Mouse (Mus musculus): ENCODE measurements around the gene Fam71d. TPM values are rescaled to one million over a fixed set of nuclear protein-coding genes. Genes with fewer than 3 reads are reported as not detected.

Fam71d gene
- total RNA-seq (2021): 1 to 10 TPM in 1 of 2 experiments, under 1 TPM in 1; 0.54 to 2.3 TPM

DNA sequence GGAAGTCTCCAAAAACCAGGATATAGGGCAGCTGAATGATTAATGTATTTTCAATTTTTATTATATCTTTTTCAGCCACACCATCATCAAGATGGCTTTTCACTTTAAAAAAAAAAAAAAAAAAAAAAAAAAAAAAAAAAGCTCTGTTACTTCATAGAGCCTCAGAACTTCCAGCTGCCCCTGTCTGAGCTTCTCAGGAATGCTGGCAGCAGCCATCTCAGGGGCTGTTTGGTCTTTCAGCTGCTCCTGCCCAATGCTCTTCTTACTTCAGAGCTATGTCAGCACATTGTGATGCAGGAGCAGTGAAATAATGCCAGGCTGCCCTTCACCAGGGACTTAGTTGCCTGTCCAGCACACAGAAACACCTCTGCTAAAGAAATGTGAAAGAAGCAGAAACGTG, at the start of gene Fam71d:
TSS of gene Fam71d (plus strand) at position 211 of the 400 bp plus-strand sequence.
- no peak for DNase-seq
- intact Hi-C loops (cut with DNase I): no loop called here

DNA sequence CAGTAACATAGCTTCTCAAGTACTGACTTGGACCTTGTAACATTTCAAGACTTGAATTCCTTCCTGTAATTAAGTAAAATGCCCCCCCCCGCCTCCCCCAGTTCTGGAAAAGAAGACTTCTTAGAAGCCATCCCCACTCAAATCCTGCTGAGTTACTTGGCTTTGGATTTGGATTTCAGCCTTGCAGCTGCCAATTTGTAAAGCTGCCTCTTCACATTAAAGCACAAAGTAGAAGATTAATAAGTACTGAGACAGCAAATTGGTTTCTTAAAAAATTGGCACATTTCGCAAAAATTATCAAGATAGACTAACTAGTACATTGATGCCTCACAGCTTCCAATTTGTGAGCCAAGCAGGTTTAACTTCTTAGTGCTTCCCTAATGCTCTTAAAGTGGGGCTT, 47.6 kb upstream of the Fam71d start:
- intact Hi-C loops (cut with DNase I): no loop called here
- DNase-seq: peak; percentile 1

DNA sequence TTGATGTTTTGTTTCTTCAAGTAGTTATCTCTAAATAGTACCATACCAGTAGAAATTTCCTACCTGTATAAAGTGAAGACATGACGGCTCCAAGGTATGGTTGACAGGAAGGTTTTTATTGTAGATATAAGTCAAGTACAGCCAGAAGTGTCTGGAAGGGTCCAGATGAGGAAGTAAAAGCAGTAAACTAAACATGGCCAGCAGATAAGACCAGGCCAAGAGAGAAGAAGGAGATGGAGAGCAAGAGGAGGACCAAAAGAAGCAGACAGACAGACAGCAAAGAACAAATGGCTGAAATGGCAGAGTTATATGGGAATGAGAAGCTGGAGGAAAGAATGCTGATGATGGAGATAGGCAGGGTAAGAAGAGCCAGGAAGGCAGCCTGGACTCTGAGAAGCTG, 46.1 kb upstream of the Fam71d start:
- no peak for DNase-seq
- intact Hi-C loops (cut with DNase I): no loop called here

DNA sequence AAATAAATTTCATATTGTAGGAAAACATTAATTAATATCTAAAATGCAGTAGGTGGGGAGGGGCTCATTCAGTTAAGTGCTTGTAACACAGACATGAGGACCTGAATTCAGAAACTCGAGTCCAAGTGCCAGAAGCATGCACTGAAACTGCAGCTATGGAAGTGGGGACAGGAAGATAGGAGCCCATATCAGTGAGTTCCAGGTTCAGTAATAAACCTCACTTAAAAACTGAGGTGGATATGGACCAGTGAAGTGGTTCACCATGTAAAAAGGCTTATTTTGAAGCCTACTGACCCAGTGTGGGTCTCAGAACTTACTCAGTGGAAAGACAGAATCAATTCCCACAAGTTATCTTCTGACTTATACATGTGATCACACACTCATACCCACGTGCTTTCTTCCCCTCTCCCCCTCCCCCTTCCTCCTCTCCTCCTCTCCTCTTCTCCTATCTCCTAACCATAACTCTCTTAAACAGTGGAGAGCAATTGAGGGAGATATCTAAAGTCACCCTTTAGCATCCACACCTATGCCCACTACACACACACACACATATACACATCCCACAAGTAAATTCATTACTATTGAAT, 31.5 kb upstream of the Fam71d start:
- intact Hi-C loops (cut with DNase I): no loop called here
- DNase-seq: no peak

DNA sequence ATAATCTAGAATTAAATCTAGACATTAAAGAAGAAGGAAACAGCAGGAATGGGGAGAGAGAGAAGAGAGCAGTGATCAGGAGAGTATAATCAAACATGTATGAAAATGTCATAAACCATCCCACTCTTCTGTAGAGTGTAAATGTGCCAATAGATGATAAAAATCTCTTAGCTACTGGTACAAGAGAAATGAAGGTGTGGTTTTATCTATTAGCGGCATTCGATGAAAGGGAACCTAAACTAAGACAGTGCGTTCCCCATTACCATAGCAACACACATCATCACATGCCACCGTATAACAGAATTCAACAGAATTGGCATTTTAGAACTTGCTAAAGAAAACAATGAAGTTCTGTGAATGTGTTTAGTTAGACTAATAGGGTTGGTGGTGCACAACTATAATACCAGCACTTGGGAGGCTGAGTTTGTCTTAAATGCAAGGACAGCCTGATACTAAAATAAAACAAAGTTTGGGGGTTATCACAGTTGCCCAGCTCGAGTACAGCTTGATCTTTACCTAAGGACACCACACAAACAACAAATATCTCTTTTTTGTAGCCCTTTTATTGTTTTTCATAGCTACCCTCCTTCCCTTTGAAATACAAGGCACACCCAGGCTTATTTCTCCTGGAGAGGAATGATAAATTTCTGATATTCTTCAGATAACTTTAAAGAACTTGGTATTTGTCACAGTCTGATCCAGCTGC, 13.1 kb upstream of the Fam71d start:
- intact Hi-C loops (cut with DNase I): no loop called here

DNA sequence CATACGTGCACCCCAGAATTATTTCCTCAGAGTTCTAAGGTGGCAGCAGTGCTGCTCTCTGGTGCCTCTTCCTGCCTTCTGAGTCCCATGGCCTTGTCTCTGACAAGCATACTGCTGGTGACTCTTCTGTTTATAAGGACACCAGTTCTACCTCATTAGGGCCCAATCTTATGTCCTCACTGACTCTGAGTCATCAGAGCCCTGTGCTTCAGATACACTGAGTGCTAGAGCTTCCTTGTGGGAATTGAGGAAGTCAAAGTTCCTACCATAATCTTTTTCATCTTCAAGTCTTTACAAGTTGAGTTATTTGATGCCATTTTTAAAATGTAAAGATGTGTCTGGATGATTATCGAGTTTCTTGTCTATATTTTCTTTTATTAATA, 12.5 kb upstream of the Fam71d start:
- intact Hi-C loops (cut with DNase I): no loop called here
- no peak for DNase-seq

More for the DNA sequence above, 13.1 kb upstream of the Fam71d start:
- no peak for DNase-seq

DNA sequence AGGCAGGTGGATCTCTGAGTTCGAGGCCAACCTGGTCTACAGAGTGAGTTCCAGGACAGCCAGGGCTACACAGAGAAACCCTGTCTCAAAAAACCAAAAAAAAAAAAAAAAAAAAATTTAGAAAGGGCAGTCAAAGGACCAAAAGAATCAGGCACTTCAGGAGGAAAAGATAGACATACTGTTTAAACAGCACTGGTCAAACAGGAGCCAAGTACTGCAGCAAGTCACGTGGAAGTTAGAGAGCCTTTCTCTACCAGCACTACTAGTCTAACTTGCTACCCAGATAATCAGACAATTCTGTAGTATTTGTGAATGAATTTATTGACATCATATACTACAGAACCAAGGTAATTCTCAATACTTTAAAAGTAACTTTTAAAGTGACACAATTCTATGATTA, 10.3 kb upstream of the Fam71d start:
- no peak for DNase-seq
- intact Hi-C loops (cut with DNase I): no loop called here

DNA sequence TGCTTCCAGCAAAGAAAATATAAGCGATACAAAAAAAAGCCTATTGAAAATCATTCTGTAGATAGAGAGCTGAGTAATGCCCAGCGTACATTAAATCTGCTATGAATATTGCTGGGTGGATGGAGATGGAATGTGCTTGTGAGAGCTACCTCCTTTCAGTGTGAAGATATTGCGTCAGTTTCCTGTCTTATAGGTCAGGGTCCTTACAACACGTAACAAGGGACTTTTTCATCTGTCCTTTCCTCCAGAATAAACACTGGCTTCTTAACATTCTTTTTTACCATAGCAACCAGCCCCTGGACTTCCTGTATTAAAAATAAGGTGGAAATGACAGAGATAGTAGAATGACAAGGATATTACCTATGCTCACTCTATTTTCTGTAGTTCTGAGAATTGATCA, 9.1 kb upstream of the Fam71d start:
- no peak for DNase-seq
- intact Hi-C loops (cut with DNase I): no loop called here

DNA sequence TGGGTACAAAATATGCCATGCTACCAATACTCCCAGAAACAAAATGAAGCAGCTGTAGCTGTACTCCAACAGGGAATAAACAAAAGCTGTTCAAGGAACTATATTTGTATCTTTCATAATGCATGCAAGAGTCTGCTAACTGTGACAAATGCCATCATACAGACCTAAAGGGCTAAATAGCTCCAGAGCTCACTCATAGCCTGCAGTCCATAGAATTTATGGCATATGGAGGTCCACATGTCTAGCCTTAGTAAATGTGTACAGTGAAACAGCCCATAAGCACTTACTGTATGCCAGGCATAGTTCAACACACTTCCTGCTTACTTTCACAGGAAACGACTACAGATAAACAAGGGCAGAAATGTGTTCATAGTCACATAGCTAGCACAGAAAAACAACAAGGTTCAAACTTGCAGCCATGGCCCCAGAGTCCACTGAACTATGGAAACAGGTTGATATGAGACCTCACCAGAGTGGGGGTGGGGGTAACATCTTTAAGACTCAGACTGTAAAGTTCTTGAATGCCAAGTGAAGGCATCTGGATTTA, 5.6 kb upstream of the Fam71d start:
- DNase-seq: no peak
- intact Hi-C loops (cut with DNase I): no loop called here

DNA sequence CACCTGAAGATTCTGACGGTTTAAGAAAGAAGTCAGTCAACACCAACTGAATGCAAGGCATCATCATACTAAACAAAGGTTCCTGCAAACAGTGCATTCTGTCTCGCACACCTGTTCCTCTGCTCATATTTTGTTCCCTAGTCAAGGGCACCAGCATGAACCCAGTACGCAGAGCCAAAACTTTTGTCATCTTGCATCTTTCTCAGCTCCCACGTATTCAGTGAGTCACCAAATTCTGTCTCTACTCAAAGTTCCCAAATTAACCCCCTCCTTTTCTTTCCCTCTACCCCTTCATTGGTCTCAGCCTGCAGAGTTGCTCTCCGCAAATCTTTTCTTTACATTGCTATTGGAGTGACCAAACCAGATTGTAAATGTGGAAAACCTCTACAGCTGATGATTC, 2.5 kb upstream of the Fam71d start:
- intact Hi-C loops (cut with DNase I): no loop called here
- no peak for DNase-seq

DNA sequence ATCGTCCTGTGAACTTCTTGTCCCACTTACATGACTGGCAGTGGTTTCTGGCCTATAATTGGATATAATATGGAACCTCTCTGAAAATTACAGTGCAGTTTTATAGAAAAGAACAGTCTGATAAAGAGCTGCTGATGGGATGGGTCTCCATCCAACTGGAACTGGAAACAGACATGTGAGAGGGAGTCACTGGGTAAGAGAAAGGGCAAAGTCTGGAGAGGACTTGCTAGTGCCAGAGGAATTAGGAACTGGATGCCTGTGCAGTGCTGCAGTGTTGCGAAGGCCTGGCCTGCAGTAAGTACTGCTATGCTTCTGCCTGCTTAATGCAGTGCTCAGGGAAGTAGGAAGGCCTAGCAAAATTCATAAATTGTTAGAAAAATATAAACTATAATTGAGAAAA, 1.9 kb downstream of the Fam71d start:
- DNase-seq: no peak
- intact Hi-C loops (cut with DNase I): no loop called here

DNA sequence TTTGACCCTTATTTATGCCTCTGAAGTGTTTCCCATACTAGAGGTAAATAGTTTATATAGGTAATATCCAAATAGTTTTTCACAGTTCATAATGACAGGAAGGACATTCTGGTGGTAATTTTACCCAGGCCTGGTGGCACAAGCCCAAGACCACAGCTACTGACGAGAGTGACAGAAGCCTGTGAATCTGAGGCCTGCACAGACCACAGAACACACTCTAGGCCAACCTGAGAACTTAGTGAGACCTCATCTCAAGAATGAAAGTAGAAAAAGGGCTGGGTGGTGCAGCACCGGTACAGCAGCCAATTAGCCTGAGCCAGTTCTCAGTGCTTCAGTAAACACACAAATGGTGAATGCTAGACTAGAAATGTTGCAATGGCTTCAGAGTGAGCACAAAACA, 26.4 kb downstream of the Fam71d start:
- no peak for DNase-seq
- intact Hi-C loops (cut with DNase I): no loop called here

DNA sequence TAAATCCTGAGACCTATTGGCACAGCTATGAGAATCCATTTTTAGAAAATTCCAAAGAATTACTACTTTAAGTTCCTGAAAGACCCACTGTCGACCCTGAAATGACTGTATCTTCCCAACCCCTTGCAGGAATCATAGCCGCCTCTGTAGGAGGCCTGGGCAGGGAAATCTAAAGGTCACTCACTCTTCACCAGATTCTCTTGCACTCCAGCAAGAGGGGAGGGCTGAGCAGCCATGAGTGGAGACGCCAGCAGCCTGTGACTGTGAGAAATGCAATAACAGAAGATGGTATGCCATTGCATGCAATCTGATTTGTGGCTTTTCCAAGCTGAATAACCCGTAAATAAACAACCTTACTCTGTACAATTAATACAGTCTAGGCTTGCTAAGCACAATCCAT, 36.4 kb downstream of the Fam71d start:
- DNase-seq: no peak

DNA sequence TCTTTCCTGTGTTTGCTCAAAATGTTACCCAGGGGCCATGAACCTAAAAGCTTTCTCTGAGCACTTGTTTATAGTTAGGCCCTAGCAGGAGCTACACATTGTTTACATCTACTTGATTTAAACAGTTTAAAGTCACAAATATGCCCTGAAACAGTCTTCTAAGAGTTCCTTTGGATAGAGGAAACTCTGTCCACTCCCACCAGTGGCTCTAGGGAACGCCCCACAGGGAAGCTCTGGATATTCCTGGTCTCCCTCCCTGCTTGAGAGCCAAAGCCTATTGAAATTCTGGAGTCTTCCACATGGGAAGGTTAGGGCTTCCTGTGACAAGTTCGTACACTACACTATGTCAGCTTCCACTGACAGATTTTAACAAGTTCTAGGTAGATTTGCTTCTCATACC, 48.3 kb downstream of the Fam71d start:
- no peak for DNase-seq
- intact Hi-C loops (cut with DNase I): no loop called here

More for the DNA sequence above, 36.4 kb downstream of the Fam71d start:
- intact Hi-C loops (cut with DNase I): no loop called here

DNA sequence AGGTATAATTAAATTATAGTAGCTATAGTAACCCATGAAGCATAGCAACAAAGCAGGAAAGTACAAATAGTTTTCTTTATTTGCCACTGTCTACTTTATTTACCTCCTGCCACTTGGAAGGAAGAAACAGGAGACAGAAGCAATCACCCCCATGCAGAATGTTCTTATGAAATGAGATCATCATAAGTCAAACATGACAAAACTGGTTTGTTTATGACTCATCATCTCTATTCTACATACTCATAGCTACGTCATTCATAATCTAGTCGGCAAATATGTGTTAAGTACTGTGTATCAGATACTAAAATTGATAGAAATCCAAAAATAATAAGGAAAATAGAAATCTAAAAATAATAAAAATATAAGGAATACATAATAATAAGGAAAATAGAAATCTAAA, 49.0 kb downstream of the Fam71d start:
- intact Hi-C loops (cut with DNase I): no loop called here
- DNase-seq: no peak

DNA sequence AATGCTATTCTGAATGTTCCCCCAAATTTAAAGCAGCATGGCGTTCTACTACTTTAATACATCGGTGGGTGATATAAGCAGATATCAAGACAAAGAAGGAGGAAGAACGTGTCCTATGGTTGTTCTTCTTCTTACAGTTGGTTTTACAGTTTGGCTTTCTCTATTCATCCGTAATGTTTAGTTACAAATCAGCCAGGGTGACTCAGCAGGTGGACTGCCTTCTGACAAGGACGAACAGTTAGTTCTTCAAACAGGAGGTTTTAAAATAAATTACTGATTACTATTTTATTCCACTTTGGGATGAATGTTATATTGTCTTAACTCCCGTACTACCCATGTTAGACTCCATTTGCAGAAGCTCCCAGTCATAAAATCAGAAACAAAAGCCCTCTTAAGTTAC, 54.9 kb downstream of the Fam71d start:
- intact Hi-C loops (cut with DNase I): no loop called here
- DNase-seq: no peak

DNA sequence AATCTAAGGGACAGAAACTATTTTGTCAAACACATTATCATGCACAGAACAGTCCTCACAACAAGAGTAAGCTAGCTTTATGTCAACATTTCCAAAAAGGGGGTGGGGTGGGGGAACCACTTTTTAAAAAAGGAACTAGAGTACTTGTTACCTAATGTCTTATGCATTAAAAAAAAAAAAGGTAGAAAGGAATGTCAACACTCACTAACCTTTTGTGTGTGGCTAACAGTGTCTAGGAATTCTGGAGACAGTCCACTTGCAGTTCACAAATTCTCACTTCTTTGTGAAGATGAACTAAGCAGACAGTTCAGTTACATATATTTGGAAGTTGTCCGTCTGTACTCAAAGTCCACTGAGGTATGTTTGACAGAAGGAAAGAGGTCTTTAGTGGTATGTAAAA, 56.1 kb downstream of the Fam71d start:
- no peak for DNase-seq
- intact Hi-C loops (cut with DNase I): no loop called here

DNA sequence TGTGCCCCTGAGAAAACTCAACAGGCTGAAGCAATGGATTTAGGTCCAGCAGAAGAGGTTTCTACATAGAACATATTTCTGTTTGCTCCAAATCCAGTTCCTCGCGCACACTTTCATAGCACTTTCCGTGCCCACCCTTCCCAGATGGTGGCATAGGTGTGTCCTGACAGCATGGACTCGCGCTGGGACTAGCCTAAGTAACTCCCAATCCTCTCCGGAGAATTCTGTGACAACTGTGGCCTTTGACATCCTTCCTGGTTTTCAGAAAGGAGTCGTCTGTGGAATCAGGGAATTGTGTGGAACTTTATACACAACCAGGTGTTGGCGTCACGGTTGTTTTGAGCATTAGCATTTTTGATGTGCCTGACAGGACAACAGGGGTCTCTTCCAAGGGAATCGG, 56.8 kb downstream of the Fam71d start:
- DNase-seq: peak; percentile 9
- intact Hi-C loops (cut with DNase I): no loop called here

DNA sequence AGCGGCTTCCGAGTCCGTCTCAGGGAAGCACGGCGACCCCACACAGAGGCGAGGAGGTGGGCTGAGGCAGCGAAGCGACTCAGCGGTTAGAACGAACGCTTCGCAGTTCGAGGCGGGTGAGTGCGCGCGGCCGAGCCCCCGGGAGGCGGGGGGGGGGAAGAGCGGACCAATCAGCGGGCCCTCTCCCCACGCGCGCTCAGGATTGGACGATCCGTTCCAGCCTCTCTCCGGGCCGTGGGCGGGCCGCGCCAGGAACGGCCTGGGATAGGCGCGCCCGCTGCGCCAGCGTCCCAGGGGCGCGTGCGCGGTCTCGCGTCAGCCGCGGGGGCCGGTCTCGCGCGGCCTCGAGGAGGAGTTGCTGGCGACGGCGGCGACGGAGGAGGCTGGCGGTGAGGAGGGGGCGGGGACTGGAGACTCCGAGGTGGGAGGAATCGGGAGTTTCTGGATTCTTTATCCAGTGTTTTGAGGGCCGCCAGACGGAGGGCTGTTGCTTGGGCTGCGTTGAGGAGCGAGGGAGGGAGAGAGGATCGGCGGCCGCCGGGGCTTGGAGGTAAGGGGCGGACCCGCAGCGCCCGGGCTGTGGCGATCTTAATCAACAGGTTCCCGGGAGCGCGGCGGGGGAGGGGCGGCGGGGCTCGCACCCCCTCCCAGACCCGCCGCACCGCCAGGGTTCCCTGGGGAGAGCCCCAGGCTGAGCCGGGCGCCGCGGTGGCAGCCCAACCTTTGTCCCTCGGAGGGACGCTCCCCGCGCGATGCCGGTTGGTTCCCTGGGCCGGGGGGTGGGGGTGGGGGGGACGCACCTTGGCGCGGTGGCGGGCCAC, 57.4 kb downstream of the Fam71d start, which contains the start of gene Mpp5:
TSS of gene Mpp5 (plus strand) at position 351 of the 821 bp plus-strand sequence.
- DNase-seq: peak; percentile 97
- intact Hi-C loops (cut with DNase I): no loop called here

DNA sequence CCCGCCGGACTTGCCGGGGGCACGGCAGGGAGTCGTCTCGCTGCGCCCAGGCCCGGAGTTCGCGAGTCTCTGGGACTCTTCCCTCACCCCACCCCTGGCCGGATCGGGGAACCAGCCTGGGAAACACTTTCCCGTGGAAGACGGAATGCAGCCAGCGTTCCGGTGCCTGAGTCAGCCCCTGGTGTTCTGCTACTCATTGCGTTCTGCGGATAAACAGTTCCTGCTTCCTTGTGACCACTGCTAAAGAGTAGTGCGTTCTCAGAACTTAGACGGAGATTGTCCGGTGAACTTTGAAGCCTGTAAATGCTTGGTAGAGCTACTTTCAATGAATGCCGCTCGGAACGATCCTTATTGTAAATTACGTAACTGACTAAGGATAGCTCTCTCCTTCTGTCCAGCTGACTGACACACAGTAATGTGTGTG, 58.1 kb downstream of the Fam71d start:
- intact Hi-C loops (cut with DNase I): no loop called here
- peak; percentile 35 for DNase-seq

DNA sequence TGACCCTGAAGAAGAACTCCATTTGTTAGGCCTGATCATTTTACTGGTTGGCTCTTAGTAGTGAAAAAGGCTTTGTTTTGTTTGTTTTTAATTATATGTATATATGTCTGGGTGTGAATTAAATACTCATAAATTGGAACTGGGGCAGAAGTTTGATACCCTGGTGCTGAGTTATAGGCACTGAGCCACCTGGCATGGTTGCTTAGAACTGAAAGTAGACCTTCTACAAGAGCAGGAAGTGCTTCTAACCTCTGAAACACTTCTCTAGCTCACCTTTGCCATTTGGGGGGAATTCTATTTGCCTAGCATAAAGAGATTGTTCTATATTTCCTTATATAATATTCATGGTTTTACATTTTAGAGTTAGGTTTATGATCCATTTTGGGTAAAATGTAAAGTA, 70.6 kb downstream of the Fam71d start:
- no peak for DNase-seq
- intact Hi-C loops (cut with DNase I): no loop called here
